ENCODE assay signal across 9 mouse cellular contexts in genomic region chr14:60554222-60554740, GRCm38 (mm10).
DNase-seq lines count a peak whose midpoint lies in the region; ATAC-seq and TF ChIP-seq lines count a peak whose summit lies in the region.
"Had no signal": no experiment of that assay in that cellular context is flagged by ENCODE, and none has a peak within 500 bp of the region (broad histone marks: within the 10 kb centered on the region; RNA-seq: fewer than 3 reads in every experiment).

No protein-coding gene starts in this region.

- DNase-seq in testis, postnatal 14 days (ENCODE audit: low spot score): peak; percentile 47
- DNase-seq in testis, postnatal 10 days (ENCODE audit: low spot score): no peak
- DNase-seq in layer of hippocampus, postnatal 14 days (ENCODE audit: low spot score in 2 of 2): peak; percentile 64 to 89
- DNase-seq in midbrain, postnatal 0 days (ENCODE audit: low spot score): peak; percentile 96
- DNase-seq in thymus, postnatal 25 days: no peak
- no peak for DNase-seq in heart, embryonic 10.5 days (ENCODE audit: low spot score)
- DNase-seq in natural killer cell, adult 2 months (ENCODE audit: low spot score in 2 of 2): no peak

- peak overlapping the region; percentile 33 for H3K4me2 ChIP-seq in hindbrain, embryonic 12.5 days (replicated peaks)
- H3K4me2 ChIP-seq in midbrain, postnatal 0 days (ENCODE audit: low read depth, low read length, poor library complexity, severe bottlenecking): peak overlapping the region; percentile 28
- H3K4me2 ChIP-seq: heart, embryonic 13.5 days had no signal

- peak overlapping the region; percentile 85 for H3K27ac ChIP-seq in hindbrain, embryonic 12.5 days
- peak overlapping the region; percentile 77 for H3K27ac ChIP-seq in midbrain, postnatal 0 days (ENCODE audit: low read depth, low read length)
- H3K27ac ChIP-seq in heart, embryonic 10.5 days: no peak overlapping the region
- H3K27ac ChIP-seq: heart, embryonic 13.5 days had no signal

- H3K9me3 ChIP-seq in hindbrain, embryonic 12.5 days (replicated peaks): no peaks in the 10 kb centered on the region
- H3K9me3 ChIP-seq in midbrain, postnatal 0 days (ENCODE audit: low read length): no peaks in the 10 kb centered on the region
- no peaks in the 10 kb centered on the region for H3K9me3 ChIP-seq in heart, embryonic 10.5 days
- H3K9me3 ChIP-seq: heart, embryonic 13.5 days had no signal

- H3K4me3 ChIP-seq in hindbrain, embryonic 12.5 days: no peak overlapping the region
- no peak overlapping the region for H3K4me3 ChIP-seq in midbrain, postnatal 0 days (ENCODE audit: low read depth, low read length)
- no peak overlapping the region for H3K4me3 ChIP-seq in heart, embryonic 10.5 days
- H3K4me3 ChIP-seq: heart, embryonic 13.5 days had no signal

- TF ChIP-seq CTCF in midbrain, postnatal 0 days (IDR thresholded peaks at IDR 0.05): peak; percentile 54

- H3K27me3 ChIP-seq in hindbrain, embryonic 12.5 days: no peaks in the 10 kb centered on the region
- H3K27me3 ChIP-seq in midbrain, postnatal 0 days (ENCODE audit: insufficient read depth, low read length): no peaks in the 10 kb centered on the region
- peaks cover 8% of the 10 kb centered on the region; the same call in 1 of the 2 replicates for H3K27me3 ChIP-seq in heart, embryonic 10.5 days (ENCODE audit: insufficient read depth, poor library complexity, severe bottlenecking)
- H3K27me3 ChIP-seq: heart, embryonic 13.5 days had no signal

- peak overlapping the region; percentile 23; the same call in 1 of the 2 replicates for H3K9ac ChIP-seq in hindbrain, embryonic 12.5 days
- H3K9ac ChIP-seq in midbrain, postnatal 0 days (replicated peaks; ENCODE audit: low read length, poor library complexity, severe bottlenecking): no peak overlapping the region
- H3K9ac ChIP-seq: heart, embryonic 13.5 days had no signal

- peaks cover 25% of the 10 kb centered on the region for H3K4me1 ChIP-seq in hindbrain, embryonic 12.5 days
- peaks cover 13% of the 10 kb centered on the region; the same call in 1 of the 2 replicates for H3K4me1 ChIP-seq in midbrain, postnatal 0 days (ENCODE audit: insufficient read depth, low read length)
- H3K4me1 ChIP-seq in heart, embryonic 10.5 days: 0 out of 2 replicates have a peak, but pooled peaks cover 4% of the 10 kb centered on the region

- 8% methylated on average over 6 of the region's 6 CpGs for WGBS in hindbrain, embryonic 12.5 days
- 3% methylated on average over 6 of the region's 6 CpGs for WGBS in midbrain, postnatal 0 days
- WGBS in heart, embryonic 10.5 days: 32% methylated on average over 6 of the region's 6 CpGs

- ATAC-seq in hindbrain, embryonic 12.5 days (ENCODE audit: low FRiP score): peak; percentile 93
- ATAC-seq in midbrain, postnatal 0 days (ENCODE audit: low FRiP score): peak; percentile 89

- H3K36me3 ChIP-seq in hindbrain, embryonic 12.5 days: no peaks in the 10 kb centered on the region
- H3K36me3 ChIP-seq in midbrain, postnatal 0 days (ENCODE audit: insufficient read depth, low read length): no peaks in the 10 kb centered on the region
- H3K36me3 ChIP-seq in heart, embryonic 10.5 days: no peaks in the 10 kb centered on the region
- H3K36me3 ChIP-seq: heart, embryonic 13.5 days had no signal

Comparison
In these comparisons a context has a peak if more than half of its experiments do, and no peak if none do; other contexts are left out.
1. DNase-seq: peak in testis, postnatal 14 days (single experiment), layer of hippocampus, postnatal 14 days (2 of 2) and midbrain, postnatal 0 days (single experiment); none in testis, postnatal 10 days (single experiment), thymus, postnatal 25 days (single experiment), heart, embryonic 10.5 days (single experiment) and natural killer cell, adult 2 months (0 of 2).